Mouse (Mus musculus) lung, adult 2 months (tissue): ENCODE measurements at regions not wholly inside any gene's neighbourhood (a gene's known extent, or its start where the extent isn't known, plus 50 kb on each side); places are given as distances from the start of the nearest gene placed in this dataset.

Experiments
- CTCF ChIP-seq: fragments of 200-500 bp; IDR thresholded peaks from 2 replicates; pipeline ENCODE4 v1.5.1; 2011; ENCODE audit warnings: mild to moderate bottlenecking, low read length, control low read depth; ENCODE audit not compliant: insufficient read depth
- POLR2A ChIP-seq: fragments of 200-500 bp; IDR thresholded peaks from 2 replicates; pipeline ENCODE4 v1.6.1; 2011; ENCODE audit warnings: low read depth, mild to moderate bottlenecking, control low read depth, low read length, borderline replicate concordance; ENCODE audit errors: extremely low read depth

DNA sequence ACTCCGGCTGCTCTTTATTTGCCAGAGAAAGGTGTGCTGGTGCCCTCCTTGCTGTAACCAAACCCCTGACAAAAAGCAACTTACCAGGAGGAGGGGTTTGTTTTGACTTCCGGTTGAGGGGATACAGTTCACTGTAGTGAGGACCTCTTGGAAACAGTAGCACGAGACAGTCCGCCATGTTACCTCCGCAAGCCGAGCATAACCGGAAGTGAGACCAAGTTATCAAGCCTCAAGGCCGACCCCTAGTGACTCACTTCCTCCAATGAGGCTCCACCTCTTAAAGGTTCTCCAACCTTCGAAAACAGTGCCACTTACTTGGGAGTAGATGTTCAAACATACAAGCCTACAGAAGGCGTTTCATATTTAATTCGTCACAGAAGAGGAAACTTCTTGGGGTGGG is 115.2 kb upstream of the Plekha5 start:
- no peak for TF ChIP-seq CTCF
- TF ChIP-seq POLR2A: no peak
